Mouse (Mus musculus) lung, postnatal 36 days (tissue): ENCODE results near the gene Sh3bp2.

Experiments
- DNase-seq: peaks from one replicate; pipeline ENCODE4 v3.0.0; 2022; ENCODE audit warnings: mixed read lengths

Sh3bp2 gene

DNA sequence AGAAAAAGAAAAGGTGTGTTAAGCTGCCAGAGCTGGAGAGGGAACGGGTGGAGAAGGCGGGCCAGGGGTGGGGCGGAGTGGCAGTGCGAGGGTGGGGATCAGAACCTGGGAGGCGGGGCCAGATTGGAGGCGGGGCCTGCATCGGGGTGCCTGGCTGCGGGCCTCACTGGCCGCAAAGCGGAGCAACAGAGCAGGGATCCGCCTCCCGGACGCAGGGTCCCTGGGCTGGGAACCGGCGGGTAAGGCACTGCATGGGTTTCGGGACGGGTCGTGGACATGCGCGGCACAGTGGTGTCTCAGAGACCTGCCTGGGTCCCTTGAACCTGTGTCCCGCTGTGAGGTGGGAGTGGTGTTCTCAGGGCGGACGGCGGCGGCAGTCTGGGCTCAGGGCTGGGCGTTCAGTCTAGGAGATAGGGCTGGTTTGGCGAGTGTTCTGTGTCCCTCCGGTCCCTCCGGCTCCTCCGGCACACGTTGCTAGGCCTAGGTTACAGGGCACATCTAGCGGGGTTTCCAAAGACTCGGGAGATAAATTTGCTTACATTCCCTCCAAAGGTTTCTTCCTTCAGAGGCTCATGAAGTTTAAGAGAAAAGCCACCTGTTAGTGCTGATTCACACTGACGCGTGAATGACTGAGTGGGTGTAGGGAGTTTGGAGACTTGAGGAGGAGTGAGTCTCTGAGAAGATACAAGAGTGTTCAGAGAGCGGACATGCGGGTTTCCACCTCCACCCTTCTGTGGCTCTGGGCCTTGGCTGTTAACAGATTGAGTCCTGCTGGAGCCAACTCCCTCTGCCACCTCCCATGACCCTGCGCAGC is at the start of gene Sh3bp2:
Gene Sh3bp2 (plus strand): TSS at position 176 of the 814 bp plus-strand sequence.
- peak; percentile 98 for DNase-seq

DNA sequence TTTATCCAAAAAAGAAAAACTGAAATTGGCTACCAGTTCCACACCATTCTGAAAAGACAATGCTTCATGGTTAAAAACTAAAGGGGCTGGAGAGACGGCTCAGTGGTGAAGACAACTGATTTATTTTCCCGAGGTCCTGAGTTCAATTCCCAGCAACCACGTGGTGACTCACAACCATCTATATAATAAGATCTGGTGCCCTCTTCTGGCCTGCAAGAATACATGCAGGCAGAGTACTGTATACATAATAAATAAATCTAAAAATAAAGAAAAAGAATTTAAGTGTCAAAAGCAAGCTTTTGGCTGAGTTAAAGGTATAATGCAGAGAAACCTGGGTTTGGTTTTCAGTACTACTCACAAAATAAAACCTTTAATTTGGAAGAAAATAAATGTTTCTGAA is 44.7 kb upstream of the Sh3bp2 start:
- DNase-seq: no peak

DNA sequence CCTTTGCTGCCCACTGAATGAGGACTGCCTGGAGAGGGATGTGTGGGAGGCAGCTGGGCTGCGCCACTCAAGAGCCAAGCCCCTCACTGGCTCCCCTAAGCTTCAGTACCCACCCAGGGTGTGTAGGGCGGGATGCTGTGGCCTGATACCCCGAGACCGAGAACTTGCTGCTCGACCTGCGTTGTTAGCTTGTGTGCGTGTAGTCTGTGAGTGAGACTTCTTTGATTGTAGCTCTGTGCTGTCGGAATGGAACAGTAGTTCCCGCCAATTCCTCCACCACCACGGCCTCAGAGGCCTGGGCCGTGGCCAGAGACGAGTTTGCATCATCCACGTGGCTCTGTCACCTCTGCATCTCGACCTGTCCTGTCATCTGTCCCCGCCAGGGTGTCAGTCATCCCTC is 39.9 kb upstream of the Sh3bp2 start:
- DNase-seq: no peak

DNA sequence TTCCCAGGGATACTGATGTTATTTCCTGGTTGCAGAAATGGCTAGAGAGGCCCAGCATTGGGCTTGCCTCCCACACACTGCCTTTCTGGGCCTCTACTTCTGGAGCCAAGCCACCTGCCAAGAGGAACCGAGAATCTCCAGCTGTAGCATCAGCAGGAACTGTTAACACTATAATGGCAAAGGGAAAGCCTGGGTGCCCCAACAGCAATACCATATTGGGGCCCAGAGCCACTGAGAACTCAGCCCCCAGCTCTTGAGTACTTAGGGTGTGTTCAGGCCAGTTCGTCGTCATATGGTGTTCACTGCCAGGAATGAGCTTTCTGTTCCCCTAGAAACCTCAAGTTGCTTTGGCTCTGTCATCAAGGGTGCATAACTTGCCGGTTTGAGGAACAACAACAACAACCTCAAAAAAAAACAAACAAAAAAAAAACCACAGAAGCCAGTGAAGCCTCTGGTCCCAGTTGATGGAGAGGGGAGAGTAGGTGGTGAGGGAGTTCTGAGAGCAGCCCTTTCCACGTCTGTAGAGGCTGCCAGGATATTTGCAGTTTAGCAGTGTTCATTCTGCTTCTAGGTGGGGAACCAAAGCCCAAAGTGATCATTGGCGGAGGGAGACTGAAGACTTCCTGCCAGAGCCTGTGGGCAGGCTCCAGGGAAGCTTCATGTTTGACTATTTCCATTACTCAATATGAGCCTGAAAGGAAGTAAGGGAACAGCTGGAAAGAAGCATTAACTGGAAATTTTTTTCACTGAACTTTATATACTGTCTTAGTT is 38.1 kb upstream of the Sh3bp2 start:
- peak; percentile 40 for DNase-seq

DNA sequence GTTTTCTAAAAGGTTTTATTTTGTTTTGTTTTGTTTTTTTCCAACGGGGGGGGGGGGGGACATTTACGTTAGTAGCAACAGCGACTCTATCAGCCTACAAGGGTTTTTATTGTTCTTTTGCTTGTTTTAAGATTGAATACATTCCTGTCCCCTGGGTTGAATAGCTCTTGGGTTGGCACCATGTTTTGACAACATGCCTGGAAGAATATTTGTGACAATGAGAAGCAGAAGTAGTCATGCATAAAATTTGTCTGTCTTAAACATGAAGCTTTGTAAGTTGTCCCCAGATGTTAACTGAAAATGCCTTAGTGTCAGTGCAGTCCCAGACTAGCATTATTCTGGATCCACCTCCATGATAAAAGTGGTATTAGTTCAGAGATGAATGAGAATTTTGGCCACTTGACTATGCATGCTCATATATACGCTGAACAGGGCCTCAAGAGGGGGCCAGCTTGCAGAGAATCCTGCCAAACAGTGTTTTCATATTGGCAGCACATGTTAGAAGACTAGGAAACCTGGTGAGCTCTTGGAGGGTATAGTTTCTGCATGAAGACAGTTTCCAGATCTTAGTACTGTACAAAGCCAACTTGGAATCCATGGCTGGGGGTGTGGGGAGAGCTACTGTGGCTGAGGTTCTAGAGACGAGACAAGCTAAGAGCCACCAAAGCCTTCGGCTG is 36.8 kb upstream of the Sh3bp2 start:
- no peak for DNase-seq

DNA sequence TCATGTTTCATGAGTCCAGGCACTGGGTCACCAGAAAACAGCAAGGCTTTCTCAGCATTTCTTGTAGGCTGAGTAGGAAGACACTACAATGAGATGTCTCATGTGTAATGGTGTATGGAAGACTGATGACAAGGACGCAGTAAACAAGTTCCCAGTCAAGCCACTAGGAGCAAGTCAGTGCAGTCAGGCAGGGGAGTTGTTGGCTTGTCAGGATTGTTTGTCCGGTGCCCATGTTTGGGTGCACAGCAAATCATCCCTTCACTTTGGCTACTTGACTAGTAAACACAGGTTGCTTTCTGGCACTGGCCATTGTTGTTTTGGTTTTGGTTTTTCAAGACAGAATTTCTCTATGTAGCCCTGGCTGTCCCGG is 36.2 kb upstream of the Sh3bp2 start:
- DNase-seq: no peak

DNA sequence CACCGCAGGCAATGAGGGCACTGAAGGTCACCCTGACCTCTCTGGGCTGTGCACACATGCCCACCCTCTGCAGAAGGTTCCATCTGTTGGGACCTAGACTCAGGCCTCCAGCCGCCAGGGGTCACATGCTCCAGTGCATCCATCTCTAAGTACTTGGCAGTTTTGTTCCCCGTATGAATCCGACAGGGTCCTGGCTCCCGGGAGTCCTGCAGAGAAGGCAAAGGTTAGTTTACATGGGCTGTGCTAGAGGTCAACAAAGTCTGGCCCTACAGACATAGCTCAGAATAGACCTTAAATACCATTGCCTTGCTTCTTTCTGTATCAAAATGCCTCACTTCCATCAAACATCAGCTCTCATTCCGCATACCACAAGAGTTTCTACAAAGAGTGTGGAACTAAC is 28.9 kb upstream of the Sh3bp2 start:
- no peak for DNase-seq

DNA sequence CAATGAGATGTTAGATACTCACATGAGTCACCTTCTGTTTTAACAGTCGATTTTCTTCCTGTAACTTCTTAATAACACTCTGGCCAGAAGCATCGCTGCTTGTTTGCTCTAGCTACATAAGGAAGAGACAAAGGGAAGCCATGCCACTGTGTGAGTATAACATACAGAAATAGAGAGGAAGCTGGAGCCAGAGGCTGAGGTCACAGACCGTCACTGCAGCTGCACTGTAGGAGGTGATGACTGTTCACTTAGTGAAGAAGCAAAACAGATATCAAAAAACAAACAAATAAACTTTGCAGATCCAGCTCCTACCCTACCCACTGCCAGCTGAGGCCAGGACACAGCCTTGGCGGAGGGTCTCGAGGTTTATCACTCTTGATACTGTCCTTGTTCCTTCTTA is 24.8 kb upstream of the Sh3bp2 start:
- no peak for DNase-seq

DNA sequence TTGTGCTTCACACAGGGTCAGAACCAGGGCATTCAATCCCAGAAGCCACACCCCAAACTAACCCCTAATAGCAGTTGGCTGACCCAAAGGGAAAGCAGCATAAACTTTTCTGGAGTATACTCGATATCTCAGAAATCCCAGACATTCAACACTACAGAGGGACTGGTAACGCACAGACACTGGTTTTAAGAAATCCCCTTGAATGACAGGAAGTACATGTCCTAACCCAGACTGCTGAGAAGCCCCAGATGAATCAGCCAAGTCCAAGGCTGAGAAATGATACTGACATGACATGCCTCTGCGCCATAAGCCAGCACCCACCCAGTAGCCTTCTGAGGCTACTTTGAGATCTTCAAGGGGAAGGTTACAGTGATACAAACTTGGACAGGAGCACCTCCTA is 24.1 kb upstream of the Sh3bp2 start:
- DNase-seq: no peak

DNA sequence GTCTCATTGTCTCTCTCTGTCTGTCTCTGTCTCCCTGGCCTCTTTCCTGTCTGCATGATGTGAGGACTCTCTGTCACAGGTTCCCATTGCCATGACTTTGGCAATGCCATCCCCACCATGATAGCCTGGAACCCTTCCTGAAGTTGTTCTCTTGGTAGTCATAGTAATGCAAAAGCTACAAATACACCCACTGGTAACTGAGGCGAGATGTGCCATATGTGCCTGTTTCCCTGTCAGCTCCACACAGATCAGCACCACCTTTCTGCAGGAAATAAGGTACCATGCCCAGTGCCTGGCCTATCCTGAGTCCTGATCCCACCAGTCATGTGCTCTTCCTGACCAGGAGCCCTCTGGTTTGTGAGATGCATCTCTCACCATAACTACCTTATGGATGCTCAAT is 23.2 kb upstream of the Sh3bp2 start:
- DNase-seq: no peak

DNA sequence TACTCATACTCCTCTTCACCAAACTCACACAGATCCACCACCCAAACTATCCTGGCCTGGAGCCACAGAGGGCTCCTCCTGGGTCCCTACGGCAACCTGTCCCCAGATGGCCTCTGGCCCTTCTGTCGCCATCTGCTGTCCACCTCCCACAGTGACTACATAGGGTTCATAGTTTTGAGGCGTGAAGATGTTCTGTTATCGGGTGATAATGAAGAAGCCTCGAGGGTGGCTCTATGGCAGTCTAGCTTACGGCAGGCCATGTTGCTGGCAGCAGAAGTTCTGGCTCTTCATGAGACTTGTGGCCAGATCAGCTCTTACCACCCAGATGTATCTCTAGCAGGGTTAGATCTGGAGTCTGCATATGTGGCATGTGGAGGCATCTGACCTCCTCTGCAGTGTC is 22.8 kb upstream of the Sh3bp2 start:
- no peak for DNase-seq

DNA sequence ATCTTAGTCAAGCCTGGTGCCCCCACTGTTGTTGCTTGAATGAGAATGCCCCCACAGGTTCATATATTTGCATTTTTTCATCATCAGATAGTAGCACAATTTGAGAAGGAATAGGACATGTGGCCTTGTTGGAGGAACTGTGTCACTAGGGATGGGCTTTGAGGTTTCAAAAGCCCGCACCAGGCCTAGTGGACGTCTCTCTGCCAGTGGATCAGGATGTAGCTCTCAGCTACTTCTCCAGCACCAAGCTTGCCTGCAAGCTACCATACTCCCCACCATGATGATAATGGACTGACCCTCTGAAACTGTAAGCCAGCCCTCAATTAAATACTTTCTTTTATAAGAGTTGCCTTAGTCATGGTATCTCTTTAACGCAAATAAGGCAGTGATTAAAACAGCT is 13.2 kb upstream of the Sh3bp2 start:
- DNase-seq: no peak

DNA sequence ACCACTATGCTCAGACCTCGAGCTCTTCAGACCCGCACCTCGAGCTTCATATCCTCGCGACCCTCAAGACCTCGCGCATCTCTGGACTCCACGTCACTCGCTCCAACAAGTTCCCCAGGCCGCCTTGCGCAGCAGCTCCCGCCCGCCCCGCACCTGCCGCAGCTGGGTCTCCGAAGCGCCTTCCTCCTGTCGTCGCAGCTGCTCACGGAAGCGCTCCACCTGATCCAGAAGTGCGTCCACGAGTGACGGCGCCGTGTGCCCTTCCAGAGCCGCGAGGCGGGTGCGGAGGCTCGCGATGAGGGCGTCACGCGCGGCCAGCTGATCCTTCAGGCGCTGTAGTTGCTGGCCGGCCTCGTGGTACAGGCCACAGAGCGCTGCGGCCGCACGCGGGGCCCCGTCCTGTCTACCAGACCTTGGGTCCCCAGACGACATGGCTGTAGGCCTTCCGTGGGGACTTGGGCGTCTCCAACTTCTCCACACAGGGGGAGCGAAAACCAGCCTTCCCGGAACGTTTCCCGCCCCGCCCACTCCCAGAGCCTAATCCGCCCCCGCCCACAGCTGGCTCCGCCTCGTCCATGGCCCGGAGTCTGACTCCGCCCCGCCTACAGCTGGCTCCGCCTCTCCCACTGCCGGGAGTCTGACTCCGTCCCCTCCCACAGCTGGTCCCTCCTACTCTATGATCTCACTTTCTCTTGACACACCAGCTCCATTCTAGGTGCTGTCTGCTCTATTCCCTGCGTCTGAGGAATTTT is 12.0 kb upstream of the Sh3bp2 start, which contains the start of gene Tnip2:
Gene Tnip2 (minus strand): TSS at position 526 of the 752 bp plus-strand sequence.
- peak; percentile 99 for DNase-seq

DNA sequence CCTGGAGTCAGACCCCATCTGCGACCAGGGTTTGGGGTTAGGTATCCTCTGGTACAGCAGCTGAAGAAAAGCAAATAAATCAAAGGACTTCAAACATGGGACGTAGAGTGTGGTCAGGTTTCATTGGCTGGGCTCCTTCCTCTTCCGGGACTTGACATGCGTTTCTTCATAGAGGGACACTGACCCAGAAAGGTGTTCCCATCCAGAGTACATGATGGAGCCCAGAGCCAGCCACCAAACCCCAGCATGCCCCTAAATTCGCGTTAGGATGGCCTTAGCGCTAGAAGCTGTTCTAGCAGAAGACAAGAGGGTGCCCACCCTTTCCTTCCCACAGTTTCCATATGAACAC is 11.4 kb upstream of the Sh3bp2 start:
- DNase-seq: no peak

DNA sequence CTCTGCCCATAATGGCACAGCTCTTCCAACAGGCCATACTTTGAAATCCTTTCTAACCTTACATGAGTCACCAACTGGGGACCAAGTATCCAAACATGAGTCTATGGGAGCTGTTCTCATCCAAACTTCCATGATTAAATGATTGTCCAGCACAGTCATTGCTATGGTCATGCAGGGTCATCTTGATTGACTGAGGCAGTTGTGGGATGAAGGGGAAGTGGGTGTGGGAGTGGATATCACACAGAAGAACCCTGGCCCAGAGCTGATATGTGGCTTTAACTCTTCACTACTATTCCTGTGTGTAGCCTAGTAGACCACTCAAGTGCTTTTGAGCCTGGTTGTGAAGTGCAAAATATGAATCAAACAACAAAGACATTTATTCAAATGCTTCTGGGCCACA is 10.5 kb upstream of the Sh3bp2 start:
- DNase-seq: no peak

DNA sequence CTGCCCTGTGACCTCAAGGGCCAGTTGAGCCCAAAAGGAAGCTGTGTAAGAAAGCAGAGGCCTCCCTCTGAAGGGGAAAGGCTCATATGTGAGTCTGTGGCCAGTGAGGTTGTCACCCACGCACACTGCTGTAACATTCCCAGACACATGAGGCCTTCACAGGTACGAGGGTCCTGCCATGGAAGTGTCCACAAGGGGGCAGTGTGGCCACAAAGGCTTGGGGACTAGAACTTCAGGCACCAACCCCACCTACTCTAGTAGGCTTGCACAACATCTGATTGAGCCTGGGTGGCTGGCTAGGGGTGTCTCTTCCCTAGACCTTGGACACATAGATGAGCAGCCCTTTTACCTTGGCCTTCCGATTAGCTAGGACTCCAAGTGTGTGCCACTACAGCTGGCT is 7.7 kb upstream of the Sh3bp2 start:
- DNase-seq: peak; percentile 94

DNA sequence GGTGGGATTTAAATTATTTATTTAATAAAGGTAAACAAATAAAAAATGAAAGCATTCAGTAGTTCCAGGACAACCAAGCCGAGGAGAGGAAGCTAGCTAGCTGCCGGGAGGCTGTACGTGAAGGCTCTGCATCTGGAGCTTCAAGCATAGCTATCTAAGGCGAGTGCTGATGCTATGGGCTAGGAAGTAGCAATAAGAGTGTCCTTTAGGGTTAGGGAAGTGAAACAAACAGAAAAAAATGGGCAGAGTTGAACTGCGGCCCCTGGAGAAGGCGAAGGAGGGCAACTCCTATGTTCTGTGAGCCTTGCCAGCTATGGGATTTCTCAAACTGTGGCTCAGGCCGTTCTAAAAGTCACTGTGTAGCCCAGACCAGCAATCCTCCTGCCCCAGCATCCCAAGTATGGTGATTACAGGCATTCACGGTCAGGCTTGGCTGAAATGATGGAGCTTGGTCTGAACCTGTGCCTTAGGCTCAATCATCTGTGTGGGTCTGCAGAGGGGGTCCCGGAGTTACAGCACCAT is 6.2 kb upstream of the Sh3bp2 start:
- no peak for DNase-seq

DNA sequence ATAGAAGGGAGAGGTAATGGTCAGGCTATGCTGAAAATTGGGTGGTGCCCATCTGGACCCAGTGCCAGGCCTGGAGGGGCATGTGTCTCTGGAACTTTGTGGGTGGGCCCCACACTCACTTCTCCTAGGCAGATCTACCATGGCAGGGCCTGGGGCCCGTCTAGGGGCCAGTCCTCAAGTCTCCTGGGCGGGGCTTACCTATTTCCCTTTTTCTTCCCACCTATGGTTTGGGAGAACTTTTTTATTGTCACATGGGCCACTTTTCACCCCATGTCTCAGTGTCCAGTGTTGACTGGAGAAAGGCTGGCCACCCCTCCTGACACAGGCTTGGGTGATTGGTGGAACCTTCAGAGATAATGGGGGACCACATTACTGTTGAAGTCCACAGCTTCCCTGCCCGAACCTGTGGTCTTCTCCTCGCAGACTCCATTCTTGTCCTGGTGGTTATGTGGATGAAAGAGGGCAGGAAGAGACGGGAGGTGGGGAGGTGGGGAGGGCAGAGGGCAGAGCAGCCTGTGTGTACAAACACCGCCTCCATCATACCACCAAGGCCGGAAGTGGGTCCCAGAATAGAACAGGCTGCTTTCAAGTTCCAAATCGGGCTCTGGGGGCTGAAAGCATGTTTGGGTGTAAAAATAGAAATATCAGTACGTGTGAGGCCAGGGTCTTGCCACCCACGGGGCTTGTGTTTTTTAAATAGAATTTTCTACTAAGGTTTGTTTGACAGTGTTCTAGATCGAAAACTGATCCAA is 5.0 kb upstream of the Sh3bp2 start:
- DNase-seq: peak; percentile 58

DNA sequence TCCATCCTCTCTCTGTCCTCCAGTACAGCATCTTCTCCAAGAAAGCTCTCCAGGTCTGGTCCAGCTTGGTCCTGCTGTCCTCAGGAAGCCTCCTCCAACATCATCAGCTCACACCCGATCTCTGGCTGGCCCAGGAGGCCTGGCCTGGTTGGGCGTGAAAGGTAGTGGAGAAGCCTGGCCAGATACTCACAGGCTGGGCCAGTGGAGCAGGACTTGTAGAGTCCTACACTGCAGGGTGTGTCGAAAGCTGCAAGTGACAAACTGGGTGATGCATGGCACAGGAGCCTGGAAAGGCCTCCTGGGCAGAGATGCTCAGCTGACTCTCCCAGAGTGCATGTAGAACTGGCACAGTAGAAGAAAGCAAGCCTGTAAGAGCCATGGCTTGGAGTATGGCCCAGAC is 4.3 kb upstream of the Sh3bp2 start:
- no peak for DNase-seq

DNA sequence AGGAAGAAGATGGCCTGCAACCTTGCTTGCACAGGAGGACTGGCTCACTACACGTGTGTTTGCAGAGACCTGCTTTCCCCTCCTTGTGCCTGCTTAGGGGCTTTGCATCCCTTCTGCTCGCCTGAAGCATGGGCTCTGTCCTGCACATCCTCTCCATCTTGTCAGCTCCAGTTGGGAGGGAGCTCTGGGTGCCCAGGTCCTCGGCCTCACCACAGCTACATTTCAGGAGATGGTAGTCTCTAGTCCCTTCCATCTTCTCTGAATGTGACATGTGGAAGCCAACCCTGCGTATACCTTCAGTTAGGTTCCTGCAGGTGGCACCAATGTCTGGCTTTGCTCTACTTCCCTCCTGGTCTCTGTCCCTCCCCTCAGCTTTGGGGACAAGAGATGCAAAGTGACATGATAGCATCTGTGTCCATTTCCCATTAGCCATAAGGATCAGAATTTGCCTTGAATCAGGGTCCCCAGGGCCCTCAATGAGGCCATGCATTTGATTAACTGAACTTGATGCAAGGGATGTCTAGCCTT is 1.6 kb upstream of the Sh3bp2 start:
- no peak for DNase-seq

DNA sequence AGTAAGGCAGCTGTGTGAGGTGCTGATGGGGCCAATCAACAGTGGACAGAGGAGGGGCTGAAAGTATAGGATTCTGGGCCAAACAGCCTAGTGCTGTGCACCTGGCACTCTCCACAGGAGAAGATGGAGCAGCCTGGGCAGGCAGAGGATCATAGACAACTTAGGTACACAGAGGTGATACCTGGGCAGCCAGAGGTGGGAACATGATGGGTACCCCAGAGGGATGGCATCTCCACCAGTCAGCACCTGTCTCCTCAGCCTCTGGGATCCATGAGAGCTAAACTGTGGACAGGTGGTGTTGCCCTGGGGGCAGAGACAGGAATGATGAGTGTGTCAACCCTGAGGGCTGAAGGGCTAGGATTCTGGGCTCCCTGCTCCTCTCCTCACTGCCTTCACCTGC is 1.1 kb upstream of the Sh3bp2 start:
- no peak for DNase-seq

DNA sequence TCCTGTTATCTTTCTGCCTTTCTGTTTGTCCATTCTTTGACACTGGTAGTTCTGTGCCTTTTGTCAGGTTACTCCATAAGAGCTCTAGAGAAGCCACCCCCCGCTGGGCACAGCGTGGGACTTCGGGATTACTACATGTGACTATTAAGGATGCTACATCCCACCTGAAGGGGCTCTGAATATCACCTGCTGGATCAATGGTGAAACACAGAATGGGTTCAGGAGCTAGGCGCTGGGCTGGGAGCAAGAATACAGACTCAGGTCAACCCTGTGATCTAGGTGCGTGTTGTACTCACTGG is 788 bp downstream of the Sh3bp2 start:
- no peak for DNase-seq
